Mouse (Mus musculus) G1E (cell line): Measurements from ENCODE around the gene Nell2.

Experiments
- CTCF ChIP-seq: IDR thresholded peaks from 2 replicates; pipeline ENCODE4 v1.5.1; 2012; ENCODE audit warnings: low read depth, low read length, inconsistent platforms, mixed read lengths
- TAL1 ChIP-seq: conservative IDR thresholded peaks from 2 replicates; pipeline ENCODE4 v1.6.1; 2012; ENCODE audit warnings: low read depth, low read length, inconsistent platforms, mixed read lengths

DNA sequence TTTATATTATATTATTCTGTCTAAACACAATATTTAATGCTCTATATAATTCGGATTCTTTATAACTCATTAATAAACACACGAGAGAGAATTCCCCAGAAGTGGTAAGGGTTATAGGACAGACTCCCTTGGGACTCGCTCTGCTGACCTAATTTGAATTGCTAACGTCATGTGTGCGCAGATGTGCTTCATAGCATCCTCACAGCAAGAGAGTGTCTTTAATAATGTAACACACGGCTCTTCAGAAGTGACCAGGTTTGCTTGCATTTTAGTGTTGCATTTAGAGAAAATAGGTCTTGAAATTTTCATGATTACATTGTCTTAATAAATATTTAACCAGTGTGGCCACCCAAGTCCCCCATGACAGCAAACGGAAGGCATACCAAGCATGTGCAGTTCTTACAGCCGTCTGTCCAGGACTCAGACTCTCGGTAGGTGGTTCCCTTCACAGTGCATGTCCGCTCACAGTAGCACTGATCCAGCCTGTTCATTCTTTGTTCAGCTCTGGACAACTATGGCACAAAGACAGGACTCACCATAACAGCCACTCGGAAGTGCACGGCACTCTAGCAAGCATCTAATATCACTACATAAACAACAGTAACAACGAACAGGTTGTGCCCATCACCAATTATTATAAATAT is 97.1 kb downstream of the Nell2 start:
- TF ChIP-seq TAL1 = no peak
- TF ChIP-seq CTCF = no peak
